Mouse (Mus musculus): ENCODE data around the gene Endod1. TPM values are rescaled to one million over a fixed set of nuclear protein-coding genes. Genes with fewer than 3 reads are reported as not detected.

The Endod1 gene
- polyA plus RNA-seq, 1 experiment from 2014 or later, result 7.5 TPM

GRCm38 (mm10) chr9:14396819-14397448 lies 15.6 kb upstream of the Endod1 start:
- no peak overlapping the region for H3K9ac ChIP-seq (ENCODE audit: low read length)
- H3K4me3 ChIP-seq (ENCODE audit: low read depth, low read length), result no peak overlapping the region
- no peak overlapping the region for H3K27ac ChIP-seq (ENCODE audit: low read depth, low read length)
- no peak for ATAC-seq (ENCODE audit: insufficient read depth, low FRiP score, low TSS enrichment)
- 78% methylated on average over 3 of the region's 3 CpGs for WGBS
- no peaks in the 10 kb centered on the region for H3K9me3 ChIP-seq (ENCODE audit: control insufficient read depth, low read length)
- no peaks in the 10 kb centered on the region for H3K4me1 ChIP-seq (ENCODE audit: control insufficient read depth, insufficient read depth, low read length)
- H3K36me3 ChIP-seq (ENCODE audit: control insufficient read depth, insufficient read depth, low read length), result no peaks in the 10 kb centered on the region
- H3K4me2 ChIP-seq (ENCODE audit: low read depth), result no peak overlapping the region
- no peaks in the 10 kb centered on the region for H3K27me3 ChIP-seq (ENCODE audit: control insufficient read depth, insufficient read depth, low read length)
- DNase-seq (ENCODE audit: low spot score), result no peak

GRCm38 (mm10) chr9:14396096-14396495 lies 14.8 kb upstream of the Endod1 start:
- Histone ChIP-seq H3K36me3 (ENCODE audit: control insufficient read depth, insufficient read depth, low read length) (no peaks in the 10 kb centered on the region), H3K4me1 (ENCODE audit: control insufficient read depth, insufficient read depth, low read length) (no peaks in the 10 kb centered on the region), H3K9ac (ENCODE audit: low read length) (no peak overlapping the region), H3K4me3 (ENCODE audit: low read depth, low read length) (no peak overlapping the region), H3K27ac (ENCODE audit: low read depth, low read length) (no peak overlapping the region), H3K27me3 (ENCODE audit: control insufficient read depth, insufficient read depth, low read length) (no peaks in the 10 kb centered on the region), H3K4me2 (ENCODE audit: low read depth) (no peak overlapping the region), H3K9me3 (ENCODE audit: control insufficient read depth, low read length) (no peaks in the 10 kb centered on the region)
- 90% methylated on average over 2 of the region's 2 CpGs for WGBS
- ATAC-seq (ENCODE audit: insufficient read depth, low FRiP score, low TSS enrichment), result no peak
- no peak for DNase-seq (ENCODE audit: low spot score)

GRCm38 (mm10) chr9:14394956-14395561 lies 13.8 kb upstream of the Endod1 start:
- H3K27me3 ChIP-seq (ENCODE audit: control insufficient read depth, insufficient read depth, low read length), result no peaks in the 10 kb centered on the region
- H3K36me3 ChIP-seq (ENCODE audit: control insufficient read depth, insufficient read depth, low read length), result no peaks in the 10 kb centered on the region
- H3K9me3 ChIP-seq (ENCODE audit: control insufficient read depth, low read length), result no peaks in the 10 kb centered on the region
- 65% methylated on average over 2 of the region's 2 CpGs for WGBS
- H3K9ac ChIP-seq (ENCODE audit: low read length), result no peak overlapping the region
- DNase-seq (ENCODE audit: low spot score) (no peak), ATAC-seq (ENCODE audit: insufficient read depth, low FRiP score, low TSS enrichment) (no peak)
- H3K4me1 ChIP-seq (ENCODE audit: control insufficient read depth, insufficient read depth, low read length), result no peaks in the 10 kb centered on the region
- no peak overlapping the region for H3K4me2 ChIP-seq (ENCODE audit: low read depth)
- no peak overlapping the region for H3K4me3 ChIP-seq (ENCODE audit: low read depth, low read length)
- no peak overlapping the region for H3K27ac ChIP-seq (ENCODE audit: low read depth, low read length)

- no peak for DNase-seq (ENCODE audit: low spot score)
- no peak overlapping the region for H3K4me3 ChIP-seq (ENCODE audit: low read depth, low read length)
- H3K27ac ChIP-seq (ENCODE audit: low read depth, low read length), result no peak overlapping the region
- no peaks in the 10 kb centered on the region for H3K4me1 ChIP-seq (ENCODE audit: control insufficient read depth, insufficient read depth, low read length)
- WGBS, result 90% methylated on average over 3 of the region's 3 CpGs
- no peak for ATAC-seq (ENCODE audit: insufficient read depth, low FRiP score, low TSS enrichment)
- no peaks in the 10 kb centered on the region for H3K27me3 ChIP-seq (ENCODE audit: control insufficient read depth, insufficient read depth, low read length)
- no peak overlapping the region for H3K4me2 ChIP-seq (ENCODE audit: low read depth)
- H3K36me3 ChIP-seq (ENCODE audit: control insufficient read depth, insufficient read depth, low read length), result no peaks in the 10 kb centered on the region
- H3K9me3 ChIP-seq (ENCODE audit: control insufficient read depth, low read length), result no peaks in the 10 kb centered on the region
- no peak overlapping the region for H3K9ac ChIP-seq (ENCODE audit: low read length)
Observed at GRCm38 (mm10) chr9:14391841-14392318, 10.6 kb upstream of the Endod1 start.

DNA sequence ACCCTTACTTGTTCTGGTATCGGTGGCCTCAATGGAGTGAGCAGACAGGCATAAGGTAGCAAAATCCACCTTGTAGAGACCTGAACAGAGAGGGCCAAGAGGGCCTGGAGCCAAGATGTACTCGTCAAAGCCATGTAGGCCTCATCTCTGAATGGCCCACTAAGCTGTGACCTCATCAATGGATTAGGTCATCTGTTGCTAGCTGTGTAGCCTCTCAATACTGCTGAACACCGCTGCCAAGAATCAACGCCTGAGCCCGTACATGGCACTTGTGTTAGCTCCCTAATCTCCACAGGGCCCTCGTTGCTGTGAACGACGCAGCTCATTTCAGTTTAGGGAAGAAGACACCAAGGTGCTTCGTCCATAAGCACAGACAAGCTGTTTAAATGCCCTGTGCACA lies 10.0 kb upstream of the Endod1 start:
- Histone ChIP-seq H3K9ac (ENCODE audit: low read length) (no peak overlapping the region), H3K36me3 (ENCODE audit: control insufficient read depth, insufficient read depth, low read length) (no peaks in the 10 kb centered on the region), H3K27ac (ENCODE audit: low read depth, low read length) (no peak overlapping the region), H3K27me3 (ENCODE audit: control insufficient read depth, insufficient read depth, low read length) (no peaks in the 10 kb centered on the region), H3K4me3 (ENCODE audit: low read depth, low read length) (no peak overlapping the region), H3K9me3 (ENCODE audit: control insufficient read depth, low read length) (no peaks in the 10 kb centered on the region), H3K4me1 (ENCODE audit: control insufficient read depth, insufficient read depth, low read length) (no peaks in the 10 kb centered on the region), H3K4me2 (ENCODE audit: low read depth) (no peak overlapping the region)
- no peak for DNase-seq (ENCODE audit: low spot score)
- no peak for ATAC-seq (ENCODE audit: insufficient read depth, low FRiP score, low TSS enrichment)
- WGBS, result 90% methylated on average over 9 of the region's 9 CpGs

DNA sequence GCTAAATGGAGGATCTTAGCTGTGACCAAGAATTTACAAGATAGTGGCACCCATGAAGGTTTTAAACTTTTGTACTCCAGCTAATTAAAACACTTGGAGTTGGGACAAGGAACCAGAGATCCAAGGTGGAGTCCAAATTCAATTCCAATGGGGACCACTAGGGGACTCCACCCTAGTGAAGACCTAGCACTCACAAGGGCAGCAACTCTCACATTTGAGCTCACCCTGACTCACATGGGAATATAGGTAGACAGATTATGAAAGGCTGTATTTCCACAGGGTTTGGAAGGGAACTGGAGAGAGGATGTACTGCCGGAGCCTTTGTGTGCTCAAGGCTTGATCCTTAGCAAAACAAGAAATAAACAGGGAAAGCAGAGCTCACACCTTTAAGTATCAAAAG lies 9.0 kb upstream of the Endod1 start:
- Histone ChIP-seq H3K9me3 (ENCODE audit: control insufficient read depth, low read length) (no peaks in the 10 kb centered on the region), H3K27ac (ENCODE audit: low read depth, low read length) (no peak overlapping the region), H3K4me2 (ENCODE audit: low read depth) (no peak overlapping the region), H3K4me3 (ENCODE audit: low read depth, low read length) (no peak overlapping the region), H3K4me1 (ENCODE audit: control insufficient read depth, insufficient read depth, low read length) (no peaks in the 10 kb centered on the region), H3K36me3 (ENCODE audit: control insufficient read depth, insufficient read depth, low read length) (no peaks in the 10 kb centered on the region), H3K27me3 (ENCODE audit: control insufficient read depth, insufficient read depth, low read length) (no peaks in the 10 kb centered on the region), H3K9ac (ENCODE audit: low read length) (no peak overlapping the region)
- ATAC-seq (ENCODE audit: insufficient read depth, low FRiP score, low TSS enrichment) (no peak), DNase-seq (ENCODE audit: low spot score) (no peak)
- WGBS, result 89% methylated on average over 1 of the region's 1 CpGs

GRCm38 (mm10) chr9:14389050-14389621 lies 7.8 kb upstream of the Endod1 start:
- no peak overlapping the region for H3K4me3 ChIP-seq (ENCODE audit: low read depth, low read length)
- H3K9ac ChIP-seq (ENCODE audit: low read length), result no peak overlapping the region
- H3K9me3 ChIP-seq (ENCODE audit: control insufficient read depth, low read length), result no peaks in the 10 kb centered on the region
- no peaks in the 10 kb centered on the region for H3K36me3 ChIP-seq (ENCODE audit: control insufficient read depth, insufficient read depth, low read length)
- no peak overlapping the region for H3K4me2 ChIP-seq (ENCODE audit: low read depth)
- no peak for DNase-seq (ENCODE audit: low spot score)
- WGBS, result 80% methylated on average over 4 of the region's 4 CpGs
- ATAC-seq (ENCODE audit: insufficient read depth, low FRiP score, low TSS enrichment), result no peak
- H3K27me3 ChIP-seq (ENCODE audit: control insufficient read depth, insufficient read depth, low read length), result no peaks in the 10 kb centered on the region
- no peaks in the 10 kb centered on the region for H3K4me1 ChIP-seq (ENCODE audit: control insufficient read depth, insufficient read depth, low read length)
- H3K27ac ChIP-seq (ENCODE audit: low read depth, low read length), result no peak overlapping the region

DNA sequence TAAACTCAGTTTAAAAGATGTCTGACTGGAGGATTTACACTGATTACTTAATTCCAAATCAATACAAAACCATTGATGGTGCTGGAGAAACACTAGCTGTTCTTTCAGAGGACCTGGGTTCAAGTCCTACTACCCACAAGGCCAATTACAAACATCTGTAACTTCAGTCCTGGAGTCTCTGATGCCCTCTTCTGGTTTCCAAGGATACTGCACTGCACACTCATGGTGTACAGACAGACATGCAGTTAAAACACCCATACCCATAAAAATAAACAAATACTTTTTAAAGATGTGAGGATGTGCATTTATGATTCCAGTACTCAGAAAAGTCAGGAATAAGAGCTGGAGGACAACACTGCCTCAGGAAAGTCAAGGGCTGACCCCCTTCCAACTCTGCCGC lies 6.7 kb upstream of the Endod1 start:
- H3K4me1 ChIP-seq (ENCODE audit: control insufficient read depth, insufficient read depth, low read length), result no peaks in the 10 kb centered on the region
- H3K36me3 ChIP-seq (ENCODE audit: control insufficient read depth, insufficient read depth, low read length), result no peaks in the 10 kb centered on the region
- H3K9ac ChIP-seq (ENCODE audit: low read length), result no peak overlapping the region
- H3K4me2 ChIP-seq (ENCODE audit: low read depth), result no peak overlapping the region
- DNase-seq (ENCODE audit: low spot score), result no peak
- no peak overlapping the region for H3K27ac ChIP-seq (ENCODE audit: low read depth, low read length)
- no peaks in the 10 kb centered on the region for H3K27me3 ChIP-seq (ENCODE audit: control insufficient read depth, insufficient read depth, low read length)
- WGBS, result 92% methylated on average over 1 of the region's 1 CpGs
- H3K9me3 ChIP-seq (ENCODE audit: control insufficient read depth, low read length), result no peaks in the 10 kb centered on the region
- H3K4me3 ChIP-seq (ENCODE audit: low read depth, low read length), result no peak overlapping the region
- no peak for ATAC-seq (ENCODE audit: insufficient read depth, low FRiP score, low TSS enrichment)

DNA sequence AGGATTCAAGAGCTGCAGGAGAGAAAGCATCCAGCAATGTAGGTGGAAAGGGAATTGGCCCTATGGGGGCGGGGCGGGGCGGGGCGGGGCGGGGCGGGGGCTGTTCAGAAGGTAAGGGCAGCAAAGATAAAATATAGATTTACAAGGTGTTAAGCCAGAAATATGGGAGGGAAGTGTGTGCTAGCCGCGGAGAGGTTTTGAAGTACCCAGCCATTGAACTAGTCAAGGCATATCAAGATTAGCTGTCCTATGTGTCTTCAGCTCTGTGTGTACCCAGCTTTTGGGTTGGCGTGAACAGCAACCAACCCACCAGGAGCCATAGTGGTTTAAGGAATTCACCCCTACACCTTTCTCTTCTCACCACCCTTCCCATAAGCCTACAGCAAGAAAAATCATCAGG lies 5.5 kb upstream of the Endod1 start:
- Histone ChIP-seq H3K4me3 (ENCODE audit: low read depth, low read length) (no peak overlapping the region), H3K4me2 (ENCODE audit: low read depth) (no peak overlapping the region), H3K27me3 (ENCODE audit: control insufficient read depth, insufficient read depth, low read length) (no peaks in the 10 kb centered on the region), H3K4me1 (ENCODE audit: control insufficient read depth, insufficient read depth, low read length) (no peaks in the 10 kb centered on the region), H3K36me3 (ENCODE audit: control insufficient read depth, insufficient read depth, low read length) (no peaks in the 10 kb centered on the region), H3K9me3 (ENCODE audit: control insufficient read depth, low read length) (no peaks in the 10 kb centered on the region), H3K9ac (ENCODE audit: low read length) (no peak overlapping the region), H3K27ac (ENCODE audit: low read depth, low read length) (no peak overlapping the region)
- 63% methylated on average over 9 of the region's 9 CpGs for WGBS
- ATAC-seq (ENCODE audit: insufficient read depth, low FRiP score, low TSS enrichment) (no peak), DNase-seq (ENCODE audit: low spot score) (no peak)

Measured in neural tube, embryonic 11.5 days (tissue).